Mouse (Mus musculus) forebrain, embryonic 10.5 days (tissue): ENCODE measurements around the gene Cisd3. TPM values are rescaled to one million over a fixed set of nuclear protein-coding genes. Genes with fewer than 3 reads are reported as not detected.
A peak's percentile ranks its signal among the peaks of the same experiment; 100 is the strongest.

Experiments
- DNase-seq: peaks from one replicate; pipeline ENCODE4 v3.0.0-alpha.2; 2017; ENCODE audit warnings: low spot score; ENCODE audit errors: extremely low spot score
- H3K27ac ChIP-seq: fragments of 300-500 bp; sonication (generic); 2 replicates; pipeline ENCODE4 v1.5.1; 2016; ENCODE audit warnings: mild to moderate bottlenecking
- H3K27me3 ChIP-seq: fragments of 300-500 bp; sonication (generic); 2 replicates; pipeline ENCODE4 v1.6.1; 2016; ENCODE audit warnings: mild to moderate bottlenecking; ENCODE audit not compliant: poor library complexity, severe bottlenecking
- H3K36me3 ChIP-seq: fragments of 300-500 bp; sonication (generic); replicated peaks from 2 replicates; pipeline ENCODE4 v1.6.1; 2016; ENCODE audit warnings: mild to moderate bottlenecking, moderate library complexity
- H3K4me1 ChIP-seq: fragments of 300-500 bp; sonication (generic); 2 replicates; pipeline ENCODE4 v1.6.1; 2016
- H3K4me3 ChIP-seq: fragments of 300-500 bp; sonication (generic); 2 replicates; pipeline ENCODE4 v1.5.1; 2016; ENCODE audit warnings: mild to moderate bottlenecking, moderate library complexity
- H3K9me3 ChIP-seq: fragments of 300-500 bp; sonication (generic); 2 replicates; pipeline ENCODE4 v1.6.1; 2016; ENCODE audit warnings: mild to moderate bottlenecking, moderate library complexity
- WGBS: fragments of 180-500 bp; shearing (Covaris S2); methylation state at CpG from one replicate; pipeline ENCODE4 v1.1.7; 2016; 5-methylcytosine and 5-hydroxymethylcytosine counted together
- polyA plus RNA-seq: library from polyadenylated mRNA; unstranded; fragments of >200 nt; fragmentation: Nextera tagmentation; extraction: Ambion mirVana; gene quantifications from 2 replicates; pipeline ENCODE4 v1.2.1, GENCODE M21; 2016

The Cisd3 gene
- polyA plus RNA-seq, 1 experiment from 2014 or later: 17.0 TPM

GRCm38 (mm10) chr11:97678301-97678700 lies 7.3 kb upstream of the Cisd3 start:
- H3K36me3 ChIP-seq: peaks cover 97% of the 10 kb centered on the region
- H3K9me3 ChIP-seq: no peaks in the 10 kb centered on the region
- DNase-seq: no peak
- peaks cover 14% of the 10 kb centered on the region; the same call in 1 of the 2 replicates for H3K27me3 ChIP-seq
- H3K27ac ChIP-seq: peak overlapping the region; percentile 76
- peaks cover 44% of the 10 kb centered on the region for H3K4me1 ChIP-seq
- whole genome bisulfite sequencing: 72% methylated on average over 15 of the region's 15 CpGs
- H3K4me3 ChIP-seq: peak overlapping the region; percentile 19; the same call in 1 of the 2 replicates

GRCm38 (mm10) chr11:97680430-97680829 lies 5.2 kb upstream of the Cisd3 start:
- Histone ChIP-seq H3K9me3 (no peaks in the 10 kb centered on the region), H3K27me3 (peaks cover 14% of the 10 kb centered on the region; the same call in 1 of the 2 replicates), H3K4me1 (peaks cover 55% of the 10 kb centered on the region), H3K27ac (no peak overlapping the region), H3K36me3 (peaks cover 85% of the 10 kb centered on the region), H3K4me3 (0 out of 2 replicates have a peak overlapping the region, but pooled peaks have one; percentile 8)
- 91% methylated on average over 12 of the region's 12 CpGs for WGBS
- DNase-seq: no peak

- peaks cover 56% of the 10 kb centered on the region for H3K4me1 ChIP-seq
- 88% methylated on average over 6 of the region's 6 CpGs for WGBS
- no peak overlapping the region for H3K4me3 ChIP-seq
- peaks cover 72% of the 10 kb centered on the region for H3K36me3 ChIP-seq
- H3K9me3 ChIP-seq: no peaks in the 10 kb centered on the region
- no peak for DNase-seq
- H3K27me3 ChIP-seq: peaks cover 8% of the 10 kb centered on the region; the same call in 1 of the 2 replicates
- H3K27ac ChIP-seq: no peak overlapping the region; the same call in 1 of the 2 replicates
Observed at GRCm38 (mm10) chr11:97682504-97683055, 3.0 kb upstream of the Cisd3 start.

GRCm38 (mm10) chr11:97684063-97684680 lies 1.5 kb upstream of the Cisd3 start:
- Histone ChIP-seq H3K27ac (no peak overlapping the region), H3K4me3 (no peak overlapping the region), H3K27me3 (0 out of 2 replicates have a peak, but pooled peaks cover 3% of the 10 kb centered on the region), H3K36me3 (peaks cover 72% of the 10 kb centered on the region), H3K9me3 (no peaks in the 10 kb centered on the region), H3K4me1 (peaks cover 47% of the 10 kb centered on the region)
- DNase-seq: no peak
- 89% methylated on average over 6 of the region's 6 CpGs for WGBS

- no peak for DNase-seq
- H3K4me3 ChIP-seq: peak overlapping the region; percentile 56; the same call in 1 of the 2 replicates
- H3K27ac ChIP-seq: 0 out of 2 replicates have a peak overlapping the region, but pooled peaks have one; percentile 77
Observed at GRCm38 (mm10) chr11:97684766-97685165, 860 bp upstream of the Cisd3 start.

GRCm38 (mm10) chr11:97686322-97686908 lies 789 bp downstream of the Cisd3 start:
- no peak for DNase-seq
- Histone ChIP-seq H3K4me1 (peaks cover 45% of the 10 kb centered on the region), H3K27ac (peak overlapping the region; percentile 60; the same call in 1 of the 2 replicates), H3K4me3 (peak overlapping the region; percentile 56), H3K36me3 (peaks cover 72% of the 10 kb centered on the region), H3K27me3 (0 out of 2 replicates have a peak, but pooled peaks cover 3% of the 10 kb centered on the region), H3K9me3 (no peaks in the 10 kb centered on the region)
- WGBS: 70% methylated on average over 11 of the region's 11 CpGs

More at GRCm38 (mm10) chr11:97684766-97685165, 860 bp upstream of the Cisd3 start:
- peaks cover 71% of the 10 kb centered on the region for H3K36me3 ChIP-seq
- WGBS: 44% methylated on average over 7 of the region's 7 CpGs
- peaks cover 47% of the 10 kb centered on the region for H3K4me1 ChIP-seq
- H3K27me3 ChIP-seq: 0 out of 2 replicates have a peak, but pooled peaks cover 3% of the 10 kb centered on the region
- H3K9me3 ChIP-seq: no peaks in the 10 kb centered on the region

- Histone ChIP-seq H3K4me1 (peaks cover 42% of the 10 kb centered on the region), H3K4me3 (0 out of 2 replicates have a peak overlapping the region, but pooled peaks have one; percentile 56), H3K27me3 (0 out of 2 replicates have a peak, but pooled peaks cover 3% of the 10 kb centered on the region), H3K9me3 (no peaks in the 10 kb centered on the region), H3K27ac (0 out of 2 replicates have a peak overlapping the region, but pooled peaks have one; percentile 20), H3K36me3 (peaks cover 72% of the 10 kb centered on the region)
- 88% methylated on average over 3 of the region's 3 CpGs for WGBS
- DNase-seq: no peak
Observed at GRCm38 (mm10) chr11:97687061-97687460, 1.4 kb downstream of the Cisd3 start.

- DNase-seq: peak; percentile 81
- H3K4me3 ChIP-seq: peak overlapping the region; percentile 18
- no peaks in the 10 kb centered on the region for H3K9me3 ChIP-seq
- H3K4me1 ChIP-seq: peaks cover 49% of the 10 kb centered on the region
- H3K36me3 ChIP-seq: peaks cover 78% of the 10 kb centered on the region
- H3K27ac ChIP-seq: no peak overlapping the region
- H3K27me3 ChIP-seq: 0 out of 2 replicates have a peak, but pooled peaks cover 3% of the 10 kb centered on the region
- 36% methylated on average over 10 of the region's 10 CpGs for WGBS
Observed at GRCm38 (mm10) chr11:97689861-97690260, 4.2 kb downstream of the Cisd3 start.

GRCm38 (mm10) chr11:97694435-97694834 lies 8.8 kb downstream of the Cisd3 start:
- Histone ChIP-seq H3K27me3 (no peaks in the 10 kb centered on the region), H3K4me1 (peaks cover 60% of the 10 kb centered on the region), H3K9me3 (no peaks in the 10 kb centered on the region), H3K36me3 (peaks cover 60% of the 10 kb centered on the region), H3K27ac (peak overlapping the region; percentile 76; the same call in 1 of the 2 replicates), H3K4me3 (peak overlapping the region; percentile 39; the same call in 1 of the 2 replicates)
- WGBS: 91% methylated on average over 4 of the region's 4 CpGs
- DNase-seq: no peak

- no peaks in the 10 kb centered on the region for H3K9me3 ChIP-seq
- peak overlapping the region; percentile 76 for H3K27ac ChIP-seq
- peaks cover 54% of the 10 kb centered on the region for H3K36me3 ChIP-seq
- peak; percentile 29 for DNase-seq
- H3K4me3 ChIP-seq: peak overlapping the region; percentile 39
- H3K4me1 ChIP-seq: peaks cover 57% of the 10 kb centered on the region
- no peaks in the 10 kb centered on the region for H3K27me3 ChIP-seq
- WGBS: 62% methylated on average over 17 of the region's 17 CpGs
Observed at GRCm38 (mm10) chr11:97694921-97695711, 9.5 kb downstream of the Cisd3 start.

- DNase-seq: no peak
- H3K4me1 ChIP-seq: peaks cover 63% of the 10 kb centered on the region
- 22% methylated on average over 9 of the region's 9 CpGs for WGBS
- H3K9me3 ChIP-seq: no peaks in the 10 kb centered on the region
- H3K27ac ChIP-seq: peak overlapping the region; percentile 76
- H3K36me3 ChIP-seq: peaks cover 47% of the 10 kb centered on the region
- peak overlapping the region; percentile 39 for H3K4me3 ChIP-seq
- no peaks in the 10 kb centered on the region for H3K27me3 ChIP-seq
Observed at GRCm38 (mm10) chr11:97695712-97696401, 10.2 kb downstream of the Cisd3 start.
